10 mouse cellular contexts compared by ENCODE assay signal in genomic region chr16:37688181-37688580, GRCm38 (mm10). TPM values are rescaled to one million over a fixed set of nuclear protein-coding genes. Genes with fewer than 3 reads are reported as not detected.
A peak's percentile ranks its signal among the peaks of the same experiment; 100 is the strongest.
DNase-seq lines count a peak whose midpoint lies in the region; TF ChIP-seq lines count a peak whose summit lies in the region.
"Had no signal": no experiment of that assay in that cellular context is flagged by ENCODE, and none has a peak within 500 bp of the region (broad histone marks: within the 10 kb centered on the region; RNA-seq: fewer than 3 reads in every experiment).

No protein-coding gene starts in this region.

- no peaks in the 10 kb centered on the region for H3K27me3 ChIP-seq in cerebellum, adult 2 months (ENCODE audit: control insufficient read depth, insufficient read depth, low read length)
- H3K27me3 ChIP-seq: embryonic facial prominence, embryonic 12.5 days had no signal

- no peak overlapping the region for H3K4me3 ChIP-seq in cerebellum, adult 2 months (replicated peaks; ENCODE audit: insufficient read depth, low read depth, low read length)
- no peak overlapping the region for H3K4me3 ChIP-seq in layer of hippocampus, adult 2 months
- H3K4me3 ChIP-seq: embryonic facial prominence, embryonic 12.5 days had no signal

- no peak for TF ChIP-seq POLR2A in cerebellum, adult 2 months (IDR thresholded peaks at IDR 0.05; ENCODE audit: borderline replicate concordance, insufficient read depth, low read length)

- TF ChIP-seq CTCF in cerebellum, adult 2 months (IDR thresholded peaks at IDR 0.05; ENCODE audit: borderline replicate concordance, insufficient read depth, low read depth, low read length) = peak; percentile 44; the same call in 1 of the 2 replicates
- TF ChIP-seq CTCF in layer of hippocampus, adult 2 months (conservative IDR thresholded peaks at IDR 0.05) = peak; percentile 69

- DNase-seq in cerebellum, adult 2 months = no peak
- no peak for DNase-seq in cerebellum, postnatal 36 days
- DNase-seq in layer of hippocampus, adult 2 months (ENCODE audit: low spot score in 2 of 2) = no peak
- no peak for DNase-seq in layer of hippocampus, postnatal 14 days (ENCODE audit: low spot score in 2 of 2)
- peak; percentile 63 for DNase-seq in R1 (ENCODE audit: low read depth, low spot score)
- peak; percentile 23 for DNase-seq in naive thymus-derived CD4-positive, alpha-beta T cell, adult 2 months (ENCODE audit: low read depth)
- no peak for DNase-seq in urinary bladder, adult 2 months (ENCODE audit: low spot score)
- no peak for DNase-seq in ovary, postnatal 10 days (ENCODE audit: low spot score)

- no peak overlapping the region for H3K27ac ChIP-seq in cerebellum, adult 2 months (ENCODE audit: insufficient read depth, low read length)
- H3K27ac ChIP-seq in layer of hippocampus, adult 2 months = 0 out of 2 replicates have a peak overlapping the region, but pooled peaks have one; percentile 18
- H3K27ac ChIP-seq: embryonic facial prominence, embryonic 12.5 days; macrophage had no signal

- 76% methylated on average over 2 of the region's 2 CpGs for WGBS in cerebellum, adult 2 months

- H3K4me1 ChIP-seq in cerebellum, adult 2 months (ENCODE audit: control insufficient read depth, insufficient read depth, low read length) = peaks cover 11% of the 10 kb centered on the region

RNA-seq across cellular contexts. Expression of gene Ndufb4, which starts 33.9 kb away (rescaled TPM):
- 95.8 and 99.2 TPM in 2 replicates for polyA plus RNA-seq in cerebellum, adult 2 months (2012; rRNA removed)
- 10 to 100 TPM; 83.1 to 94.7 TPM for total RNA-seq in layer of hippocampus, adult 2 months (2021)
- 10 to 100 TPM; 70.0 to 84.8 TPM for total RNA-seq in layer of hippocampus, postnatal 14 days (2021)
- polyA plus RNA-seq in urinary bladder, adult 2 months (2012; rRNA removed) = 46.2 and 52.4 TPM in 2 replicates

Comparison
In these comparisons a context has a peak if more than half of its experiments do, and no peak if none do; other contexts are left out.
1. DNase-seq: peak in R1 (single experiment) and naive thymus-derived CD4-positive, alpha-beta T cell, adult 2 months (single experiment); none in cerebellum, adult 2 months (0 of 2), cerebellum, postnatal 36 days (0 of 2), layer of hippocampus, adult 2 months (0 of 2), layer of hippocampus, postnatal 14 days (0 of 2), urinary bladder, adult 2 months (single experiment) and ovary, postnatal 10 days (single experiment).